In genomic region chr13:49460692-49461414, GRCm38 (mm10) we compare ENCODE assay signal across 8 mouse cellular contexts. TPM values are rescaled to one million over a fixed set of nuclear protein-coding genes. Genes with fewer than 3 reads are reported as not detected.
DNase-seq lines count a peak whose midpoint lies in the region; ATAC-seq lines count a peak whose summit lies in the region.
"Had no signal": no experiment of that assay in that cellular context is flagged by ENCODE, and none has a peak within 500 bp of the region (broad histone marks: within the 10 kb centered on the region; RNA-seq: fewer than 3 reads in every experiment).

No protein-coding gene starts in this region.

- H3K9ac ChIP-seq in hindbrain, embryonic 12.5 days: no peak overlapping the region
- H3K9ac ChIP-seq in hindbrain, embryonic 11.5 days (ENCODE audit: low read depth, low read length): no peak overlapping the region
- no peak overlapping the region for H3K9ac ChIP-seq in embryonic facial prominence, embryonic 14.5 days (ENCODE audit: low read depth, low read length)
- H3K9ac ChIP-seq in lung, embryonic 16.5 days (ENCODE audit: low read length): no peak overlapping the region
- H3K9ac ChIP-seq: forebrain, embryonic 15.5 days had no signal

- no peak for DNase-seq in hindbrain, embryonic 11.5 days (ENCODE audit: low spot score)
- peak; percentile 60 for DNase-seq in NIH3T3 (ENCODE audit: low read depth)
- DNase-seq in embryonic facial prominence, embryonic 14.5 days (ENCODE audit: low spot score): peak; percentile 50
- DNase-seq in urinary bladder, postnatal 25 days (ENCODE audit: low spot score): no peak
- DNase-seq in ovary, adult 18-20 months (ENCODE audit: low spot score): no peak

- peak overlapping the region; percentile 23; the same call in 1 of the 2 replicates for H3K27ac ChIP-seq in hindbrain, embryonic 12.5 days
- H3K27ac ChIP-seq in hindbrain, embryonic 11.5 days (ENCODE audit: low read depth, low read length): no peak overlapping the region
- peak overlapping the region; percentile 72 for H3K27ac ChIP-seq in embryonic facial prominence, embryonic 14.5 days (replicated peaks; ENCODE audit: low read depth, low read length)
- peak overlapping the region; percentile 71 for H3K27ac ChIP-seq in lung, embryonic 16.5 days (ENCODE audit: low read length)
- H3K27ac ChIP-seq: forebrain, embryonic 15.5 days had no signal

- H3K27me3 ChIP-seq in hindbrain, embryonic 12.5 days: no peaks in the 10 kb centered on the region
- H3K27me3 ChIP-seq in hindbrain, embryonic 11.5 days (ENCODE audit: control insufficient read depth, insufficient read depth, low read length): no peaks in the 10 kb centered on the region
- H3K27me3 ChIP-seq in embryonic facial prominence, embryonic 14.5 days (replicated peaks; ENCODE audit: control insufficient read depth, insufficient read depth, low read length): no peaks in the 10 kb centered on the region
- H3K27me3 ChIP-seq in lung, embryonic 16.5 days (ENCODE audit: control insufficient read depth, insufficient read depth, low read depth, low read length): no peaks in the 10 kb centered on the region
- H3K27me3 ChIP-seq: forebrain, embryonic 15.5 days had no signal

- no peaks in the 10 kb centered on the region for H3K4me1 ChIP-seq in hindbrain, embryonic 12.5 days
- H3K4me1 ChIP-seq in hindbrain, embryonic 11.5 days (replicated peaks; ENCODE audit: control insufficient read depth, insufficient read depth, low read length): no peaks in the 10 kb centered on the region
- peaks cover 2% of the 10 kb centered on the region for H3K4me1 ChIP-seq in embryonic facial prominence, embryonic 14.5 days (ENCODE audit: control insufficient read depth, insufficient read depth, low read length)
- H3K4me1 ChIP-seq in lung, embryonic 16.5 days (replicated peaks; ENCODE audit: control insufficient read depth, insufficient read depth, low read length): no peaks in the 10 kb centered on the region; the same call in 1 of the 2 replicates
- H3K4me1 ChIP-seq: forebrain, embryonic 15.5 days had no signal

- no peak overlapping the region for H3K4me3 ChIP-seq in hindbrain, embryonic 12.5 days
- no peak overlapping the region for H3K4me3 ChIP-seq in hindbrain, embryonic 11.5 days (ENCODE audit: low read depth, low read length)
- no peak overlapping the region for H3K4me3 ChIP-seq in embryonic facial prominence, embryonic 14.5 days (ENCODE audit: low read depth, low read length)
- H3K4me3 ChIP-seq in lung, embryonic 16.5 days (ENCODE audit: low read length): no peak overlapping the region
- H3K4me3 ChIP-seq: forebrain, embryonic 15.5 days had no signal

- no peaks in the 10 kb centered on the region for H3K9me3 ChIP-seq in hindbrain, embryonic 12.5 days (replicated peaks)
- H3K9me3 ChIP-seq in hindbrain, embryonic 11.5 days (ENCODE audit: control insufficient read depth, low read length): no peaks in the 10 kb centered on the region
- H3K9me3 ChIP-seq in embryonic facial prominence, embryonic 14.5 days (ENCODE audit: control insufficient read depth, low read length): no peaks in the 10 kb centered on the region
- H3K9me3 ChIP-seq in lung, embryonic 16.5 days (ENCODE audit: control insufficient read depth, low read length): no peaks in the 10 kb centered on the region
- H3K9me3 ChIP-seq: forebrain, embryonic 15.5 days had no signal

- 77% methylated on average over 5 of the region's 5 CpGs for WGBS in hindbrain, embryonic 12.5 days
- WGBS in hindbrain, embryonic 11.5 days: 89% methylated on average over 5 of the region's 5 CpGs
- 73% methylated on average over 5 of the region's 5 CpGs for WGBS in embryonic facial prominence, embryonic 14.5 days
- 62% methylated on average over 5 of the region's 5 CpGs for WGBS in lung, embryonic 16.5 days

- no peak for ATAC-seq in hindbrain, embryonic 12.5 days (ENCODE audit: low FRiP score)
- no peak for ATAC-seq in hindbrain, embryonic 11.5 days (ENCODE audit: low FRiP score)
- 0 out of 2 replicates have a peak, but pooled peaks have one; percentile 31 for ATAC-seq in embryonic facial prominence, embryonic 14.5 days (ENCODE audit: low read depth)
- ATAC-seq in lung, embryonic 16.5 days (ENCODE audit: low read depth): peak; percentile 71
- ATAC-seq: forebrain, embryonic 15.5 days had no signal

- peaks cover 58% of the 10 kb centered on the region for H3K36me3 ChIP-seq in hindbrain, embryonic 12.5 days
- H3K36me3 ChIP-seq in hindbrain, embryonic 11.5 days (ENCODE audit: control insufficient read depth, insufficient read depth, low read length): no peaks in the 10 kb centered on the region
- peaks cover 55% of the 10 kb centered on the region for H3K36me3 ChIP-seq in embryonic facial prominence, embryonic 14.5 days (ENCODE audit: control insufficient read depth, insufficient read depth, low read length)
- peaks cover 6% of the 10 kb centered on the region for H3K36me3 ChIP-seq in lung, embryonic 16.5 days (ENCODE audit: control insufficient read depth, insufficient read depth, low read length)

- H3K4me2 ChIP-seq in hindbrain, embryonic 12.5 days (replicated peaks): no peak overlapping the region
- H3K4me2 ChIP-seq in hindbrain, embryonic 11.5 days (replicated peaks; ENCODE audit: low read depth, low read length): no peak overlapping the region
- no peak overlapping the region for H3K4me2 ChIP-seq in embryonic facial prominence, embryonic 14.5 days (ENCODE audit: low read depth, low read length)
- no peak overlapping the region for H3K4me2 ChIP-seq in lung, embryonic 16.5 days (ENCODE audit: low read depth, low read length)
- H3K4me2 ChIP-seq: forebrain, embryonic 15.5 days had no signal

RNA-seq across cellular contexts. Expression of gene Tes3-ps, which starts 32.3 kb away (rescaled TPM):
- polyA plus RNA-seq in hindbrain, embryonic 12.5 days (2016; fragmentation: Nextera tagmentation; extraction: Ambion mirVana): 0.79 and 1.3 TPM in 2 replicates
- polyA plus RNA-seq in hindbrain, embryonic 11.5 days (2014; fragmentation: Nextera tagmentation; extraction: Ambion mirVana): 0.65 and 0.71 TPM in 2 replicates
- polyA plus RNA-seq in embryonic facial prominence, embryonic 14.5 days (2014; fragmentation: Nextera tagmentation; extraction: Ambion mirVana): 0.81 and 0.97 TPM in 2 replicates
- polyA plus RNA-seq in lung, embryonic 16.5 days (2015; fragmentation: Nextera tagmentation; extraction: Ambion mirVana): 1.2 and 1.9 TPM in 2 replicates

RNA-seq across cellular contexts. Expression of gene Ippk, which starts 39.8 kb away (rescaled TPM):
- 16.5 and 17.3 TPM in 2 replicates for polyA plus RNA-seq in hindbrain, embryonic 12.5 days (2016; fragmentation: Nextera tagmentation; extraction: Ambion mirVana)
- 14.1 and 14.6 TPM in 2 replicates for polyA plus RNA-seq in hindbrain, embryonic 11.5 days (2014; fragmentation: Nextera tagmentation; extraction: Ambion mirVana)
- 13.8 and 14.5 TPM in 2 replicates for polyA plus RNA-seq in embryonic facial prominence, embryonic 14.5 days (2014; fragmentation: Nextera tagmentation; extraction: Ambion mirVana)
- 15.7 and 16.2 TPM in 2 replicates for polyA plus RNA-seq in lung, embryonic 16.5 days (2015; fragmentation: Nextera tagmentation; extraction: Ambion mirVana)

RNA-seq across cellular contexts. Expression of gene Ecm2, which starts 43.8 kb away (rescaled TPM):
- 1.4 TPM in 2 replicates for polyA plus RNA-seq in hindbrain, embryonic 12.5 days (2016; fragmentation: Nextera tagmentation; extraction: Ambion mirVana)
- polyA plus RNA-seq in hindbrain, embryonic 11.5 days (2014; fragmentation: Nextera tagmentation; extraction: Ambion mirVana): 1.1 and 1.2 TPM in 2 replicates
- polyA plus RNA-seq in embryonic facial prominence, embryonic 14.5 days (2014; fragmentation: Nextera tagmentation; extraction: Ambion mirVana): 1.7 TPM in 2 replicates
- 1.9 and 2.3 TPM in 2 replicates for polyA plus RNA-seq in lung, embryonic 16.5 days (2015; fragmentation: Nextera tagmentation; extraction: Ambion mirVana)

Comparison
In these comparisons a context has a peak if more than half of its experiments do, and no peak if none do; other contexts are left out.
1. ATAC-seq: peak in embryonic facial prominence, embryonic 14.5 days (single experiment) and lung, embryonic 16.5 days (single experiment); none in hindbrain, embryonic 12.5 days (single experiment) and hindbrain, embryonic 11.5 days (single experiment).
2. DNase-seq: peak in NIH3T3 (single experiment) and embryonic facial prominence, embryonic 14.5 days (single experiment); none in hindbrain, embryonic 11.5 days (single experiment), urinary bladder, postnatal 25 days (single experiment) and ovary, adult 18-20 months (single experiment).